Mouse (Mus musculus): ENCODE measurements at regions not wholly inside any gene's neighbourhood (a gene's known extent, or its start where the extent isn't known, plus 50 kb on each side); places are given as distances from the start of the nearest gene placed in this dataset.

- DNase-seq, result no peak
Measured at GRCm38 (mm10) chr10:67658005-67658545, 109.3 kb upstream of the Ado start.

- DNase-seq, result no peak
Measured at GRCm38 (mm10) chr10:67657305-67657704, 108.5 kb upstream of the Ado start.

GRCm38 (mm10) chr10:67654518-67654917 lies 105.8 kb upstream of the Ado start:
- no peak for DNase-seq

- DNase-seq, result no peak
Measured at GRCm38 (mm10) chr10:67652300-67652699, 103.5 kb upstream of the Ado start.

GRCm38 (mm10) chr10:67651386-67651785 lies 102.6 kb upstream of the Ado start:
- no peak for DNase-seq

GRCm38 (mm10) chr10:67647777-67648727 lies 99.3 kb upstream of the Ado start:
- DNase-seq, result no peak

GRCm38 (mm10) chr10:67646659-67647559 lies 98.2 kb upstream of the Ado start:
- DNase-seq, result no peak

GRCm38 (mm10) chr10:67645821-67646220 lies 97.1 kb upstream of the Ado start:
- no peak for DNase-seq

- DNase-seq, result no peak
Measured at GRCm38 (mm10) chr10:67644280-67644679, 95.5 kb upstream of the Ado start.

- peak; percentile 7 for DNase-seq
Measured at GRCm38 (mm10) chr10:67643685-67644084, 94.9 kb upstream of the Ado start.

GRCm38 (mm10) chr10:67637339-67637738 lies 88.6 kb upstream of the Ado start:
- DNase-seq, result no peak

- DNase-seq, result no peak
Measured at GRCm38 (mm10) chr10:67636569-67636968, 87.8 kb upstream of the Ado start.

- DNase-seq, result no peak
Measured at GRCm38 (mm10) chr10:67634795-67635194, 86.0 kb upstream of the Ado start.

GRCm38 (mm10) chr10:67633063-67633462 lies 84.3 kb upstream of the Ado start:
- DNase-seq, result no peak

GRCm38 (mm10) chr10:67623338-67623737 lies 74.6 kb upstream of the Ado start:
- DNase-seq, result no peak

- DNase-seq, result no peak
Measured at GRCm38 (mm10) chr10:67620018-67620417, 71.3 kb upstream of the Ado start.

GRCm38 (mm10) chr10:67618112-67618511 lies 69.4 kb upstream of the Ado start:
- DNase-seq, result no peak

- DNase-seq, result no peak
Measured at GRCm38 (mm10) chr10:67615016-67615415, 66.3 kb upstream of the Ado start.

- no peak for DNase-seq
Measured at GRCm38 (mm10) chr10:67610689-67611088, 61.9 kb upstream of the Ado start.

GRCm38 (mm10) chr10:67608033-67608432 lies 59.3 kb upstream of the Ado start:
- DNase-seq, result no peak

GRCm38 (mm10) chr10:67607297-67608032 lies 58.7 kb upstream of the Ado start:
- DNase-seq, result no peak

- DNase-seq, result no peak
Measured at GRCm38 (mm10) chr10:67606739-67607138, 58.0 kb upstream of the Ado start.

- no peak for DNase-seq
Measured at GRCm38 (mm10) chr10:67599390-67599789, 50.6 kb upstream of the Ado start.

All from cerebellum, adult 9-10 months (tissue).